Mouse (Mus musculus): ENCODE results near the gene 6430531B16Rik. TPM values are rescaled to one million over a fixed set of nuclear protein-coding genes. Genes with fewer than 3 reads are reported as not detected.

The 6430531B16Rik gene
- total RNA-seq (2023; ENCODE audit: inconsistent age) = 0.83 TPM in 1 of 4 replicates, not detected in the others

DNA sequence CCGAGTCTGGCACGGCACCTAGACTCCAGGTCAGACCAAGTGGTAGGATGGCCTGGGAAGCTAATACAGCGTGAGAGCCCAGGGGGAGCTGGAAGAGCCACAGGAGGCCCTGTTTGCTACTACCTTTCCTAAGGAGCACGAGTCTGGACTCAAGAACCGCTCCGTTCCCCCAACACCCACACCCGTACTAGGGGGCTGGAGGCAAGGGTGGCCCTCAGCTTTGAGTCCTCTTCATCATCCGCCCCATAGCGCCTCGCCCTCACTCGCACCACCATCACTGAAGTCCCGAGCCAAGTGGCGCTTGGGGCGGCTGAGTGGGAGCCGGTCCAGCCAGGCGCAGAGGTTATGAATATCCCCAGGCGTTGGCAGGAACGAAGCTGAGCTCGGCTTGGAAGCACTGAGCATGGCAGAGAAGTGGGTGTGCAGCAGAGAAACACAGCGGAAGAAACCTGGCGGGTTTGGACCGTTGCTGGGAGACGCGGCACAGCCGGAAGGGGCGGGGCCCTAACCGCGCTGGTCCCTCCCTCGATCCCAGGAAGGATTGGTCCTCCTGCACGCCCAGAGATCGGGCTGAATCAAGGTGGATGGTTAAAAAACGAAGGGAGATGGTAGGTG, at the start of gene 6430531B16Rik:
Gene 6430531B16Rik, minus strand, starts transcription at position 478 of the 615 bp plus-strand sequence.

DNA sequence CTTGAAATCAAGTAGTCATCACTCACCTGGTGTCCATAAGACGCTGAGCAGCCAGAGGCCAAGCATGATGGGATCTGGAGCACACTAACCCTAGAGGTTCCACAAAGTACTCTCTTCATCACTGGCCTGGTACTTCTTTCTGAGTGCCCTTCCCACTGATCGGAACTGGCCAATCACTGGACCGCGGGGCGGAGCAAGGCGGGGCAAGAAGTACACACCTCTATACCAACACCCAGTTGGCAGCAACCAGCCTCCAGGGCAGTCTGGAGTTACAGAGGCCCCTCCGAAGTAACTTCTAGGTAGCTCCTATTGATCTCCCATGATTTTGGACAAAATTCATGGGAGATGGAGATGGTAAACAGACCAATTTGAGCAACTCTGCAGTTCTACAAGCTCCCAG, 13.9 kb upstream of the 6430531B16Rik start, which contains the start of gene Adam8:
Gene Adam8, minus strand, starts transcription at position 157 of the 400 bp plus-strand sequence.

DNA sequence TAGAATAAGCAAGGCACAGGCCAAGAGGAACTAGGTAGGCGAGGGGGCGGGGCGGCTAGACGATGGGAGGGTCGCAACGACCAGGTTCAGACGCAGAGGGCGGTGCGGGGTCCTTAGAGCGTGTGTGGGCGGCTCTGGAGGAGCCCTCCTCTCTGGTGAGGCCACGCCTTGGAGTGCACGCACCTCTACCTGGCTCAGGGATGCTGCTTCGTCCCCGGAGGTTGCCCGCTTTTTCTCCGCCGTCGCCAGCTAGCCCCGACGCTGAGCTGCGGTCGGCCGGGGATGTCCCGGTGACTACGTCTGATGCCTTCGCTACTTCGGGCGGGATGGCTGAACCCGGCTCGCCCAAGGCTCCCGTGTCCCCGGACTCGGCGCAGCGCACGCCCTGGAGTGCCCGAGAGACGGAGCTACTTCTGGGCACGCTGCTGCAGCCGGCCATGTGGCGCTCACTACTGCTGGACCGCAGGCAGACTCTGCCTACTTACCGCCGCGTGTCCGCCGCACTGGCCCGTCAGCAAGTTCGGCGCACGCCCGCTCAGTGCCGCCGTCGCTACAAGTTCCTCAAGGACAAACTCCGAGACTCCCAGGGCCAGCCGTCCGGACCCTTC, 34.8 kb downstream of the 6430531B16Rik start, which contains the start of gene Utf1:
Gene Utf1, plus strand, starts transcription at position 116 of the 608 bp plus-strand sequence.

Other genes with a start within 250 kb of the 6430531B16Rik start
- gene Adgra1, start 144.6 kb downstream of the 6430531B16Rik start, total RNA-seq (2023; ENCODE audit: inconsistent age) = not detected in 4 replicates
- gene Kndc1, start 84.1 kb downstream of the 6430531B16Rik start, total RNA-seq (2023; ENCODE audit: inconsistent age) = not detected in 4 replicates
- 0.42 TPM in 1 of 4 replicates, not detected in the others for gene Utf1, start 35.0 kb downstream of the 6430531B16Rik start, total RNA-seq (2023; ENCODE audit: inconsistent age)
- gene Adam8, start 13.8 kb upstream of the 6430531B16Rik start, total RNA-seq (2023; ENCODE audit: inconsistent age) = 1.5 to 3.0 TPM (median 2.4 TPM) in 4 replicates
- 37.8 to 50.2 TPM (median 42.3 TPM) in 4 replicates for gene Zfp511, start 57.6 kb upstream of the 6430531B16Rik start, total RNA-seq (2023; ENCODE audit: inconsistent age)
- 30.9 to 38.7 TPM (median 35.1 TPM) in 4 replicates for gene Tubgcp2, start 57.9 kb upstream of the 6430531B16Rik start, total RNA-seq (2023; ENCODE audit: inconsistent age)
- gene Msx3, start 70.3 kb upstream of the 6430531B16Rik start, total RNA-seq (2023; ENCODE audit: inconsistent age) = not detected in 4 replicates
- gene Caly, start 103.8 kb upstream of the 6430531B16Rik start, total RNA-seq (2023; ENCODE audit: inconsistent age) = not detected in 4 replicates
- gene Prap1, start 114.6 kb upstream of the 6430531B16Rik start, total RNA-seq (2023; ENCODE audit: inconsistent age) = not detected in 4 replicates
- gene Fuom, start 123.7 kb upstream of the 6430531B16Rik start, total RNA-seq (2023; ENCODE audit: inconsistent age) = 2.2 to 3.9 TPM (median 3.2 TPM) in 4 replicates
- 1.6 to 6.7 TPM (median 5.0 TPM) in 4 replicates for gene Paox, start 137.0 kb upstream of the 6430531B16Rik start, total RNA-seq (2023; ENCODE audit: inconsistent age)
- 23.9 to 29.1 TPM (median 25.5 TPM) in 4 replicates for gene Echs1, start 137.7 kb upstream of the 6430531B16Rik start, total RNA-seq (2023; ENCODE audit: inconsistent age)
- 11.1 to 17.4 TPM (median 14.2 TPM) in 4 replicates for gene Mtg1, start 158.8 kb upstream of the 6430531B16Rik start, total RNA-seq (2023; ENCODE audit: inconsistent age)
- gene Sprn, start 176.1 kb upstream of the 6430531B16Rik start, total RNA-seq (2023; ENCODE audit: inconsistent age) = not detected in 4 replicates
- not detected in 4 replicates for gene Olfr522, start 186.0 kb upstream of the 6430531B16Rik start, total RNA-seq (2023; ENCODE audit: inconsistent age)
- not detected in 4 replicates for gene Olfr523, start 194.5 kb upstream of the 6430531B16Rik start, total RNA-seq (2023; ENCODE audit: inconsistent age)
- not detected in 4 replicates for gene Olfr524, start 227.2 kb upstream of the 6430531B16Rik start, total RNA-seq (2023; ENCODE audit: inconsistent age)
- not detected in 4 replicates for gene Cd163l1, start 239.5 kb upstream of the 6430531B16Rik start, total RNA-seq (2023; ENCODE audit: inconsistent age)